Mouse (Mus musculus): ENCODE measurements around the gene Simc1. TPM values are rescaled to one million over a fixed set of nuclear protein-coding genes. Genes with fewer than 3 reads are reported as not detected.

Gene Simc1
- polyA plus RNA-seq, 1 experiment from 2014 or later = 15.6 TPM

GRCm38 (mm10) chr13:54582126-54582525 is 78.5 kb downstream of the Simc1 start:
- H3K9ac ChIP-seq (replicated peaks; ENCODE audit: low read depth, low read length) = no peak overlapping the region
- WGBS = 74% methylated on average over 10 of the region's 10 CpGs
- no peaks in the 10 kb centered on the region for H3K4me1 ChIP-seq (ENCODE audit: control insufficient read depth, insufficient read depth, low read length)
- no peak overlapping the region for H3K4me2 ChIP-seq (replicated peaks; ENCODE audit: low read depth, low read length)
- H3K36me3 ChIP-seq (ENCODE audit: control insufficient read depth, insufficient read depth, low read length) = peaks cover 62% of the 10 kb centered on the region
- no peak for ATAC-seq (ENCODE audit: insufficient number of reproducible peaks, insufficient read depth, low FRiP score, low read depth)
- no peak overlapping the region for H3K4me3 ChIP-seq (ENCODE audit: low read depth, low read length)
- H3K27ac ChIP-seq (ENCODE audit: low read length) = no peak overlapping the region
- no peaks in the 10 kb centered on the region for H3K27me3 ChIP-seq (ENCODE audit: control insufficient read depth, insufficient read depth, low read length)
- no peaks in the 10 kb centered on the region for H3K9me3 ChIP-seq (ENCODE audit: control insufficient read depth, low read depth, low read length)

- no peaks in the 10 kb centered on the region for H3K4me1 ChIP-seq (ENCODE audit: control insufficient read depth, insufficient read depth, low read length)
- no peaks in the 10 kb centered on the region for H3K9me3 ChIP-seq (ENCODE audit: control insufficient read depth, low read depth, low read length)
- peaks cover 65% of the 10 kb centered on the region for H3K36me3 ChIP-seq (ENCODE audit: control insufficient read depth, insufficient read depth, low read length)
- ATAC-seq (ENCODE audit: insufficient number of reproducible peaks, insufficient read depth, low FRiP score, low read depth) = no peak
- H3K27ac ChIP-seq (ENCODE audit: low read length) = no peak overlapping the region
- no peak overlapping the region for H3K9ac ChIP-seq (replicated peaks; ENCODE audit: low read depth, low read length)
- WGBS = 85% methylated on average over 5 of the region's 5 CpGs
- no peaks in the 10 kb centered on the region for H3K27me3 ChIP-seq (ENCODE audit: control insufficient read depth, insufficient read depth, low read length)
- no peak overlapping the region for H3K4me3 ChIP-seq (ENCODE audit: low read depth, low read length)
- no peak overlapping the region for H3K4me2 ChIP-seq (replicated peaks; ENCODE audit: low read depth, low read length)
Observed at GRCm38 (mm10) chr13:54582860-54583259, 79.3 kb downstream of the Simc1 start.

- Histone ChIP-seq H3K9ac (replicated peaks; ENCODE audit: low read depth, low read length) (no peak overlapping the region), H3K27me3 (ENCODE audit: control insufficient read depth, insufficient read depth, low read length) (no peaks in the 10 kb centered on the region), H3K36me3 (ENCODE audit: control insufficient read depth, insufficient read depth, low read length) (peaks cover 44% of the 10 kb centered on the region), H3K4me1 (ENCODE audit: control insufficient read depth, insufficient read depth, low read length) (no peaks in the 10 kb centered on the region), H3K9me3 (ENCODE audit: control insufficient read depth, low read depth, low read length) (no peaks in the 10 kb centered on the region), H3K4me2 (replicated peaks; ENCODE audit: low read depth, low read length) (no peak overlapping the region), H3K4me3 (ENCODE audit: low read depth, low read length) (no peak overlapping the region), H3K27ac (ENCODE audit: low read length) (no peak overlapping the region)
- ATAC-seq (ENCODE audit: insufficient number of reproducible peaks, insufficient read depth, low FRiP score, low read depth) = no peak
- 86% methylated on average over 11 of the region's 11 CpGs for WGBS
Observed at GRCm38 (mm10) chr13:54585831-54586230, 82.3 kb downstream of the Simc1 start.

GRCm38 (mm10) chr13:54589414-54589995 is 85.9 kb downstream of the Simc1 start:
- Histone ChIP-seq H3K4me3 (ENCODE audit: low read depth, low read length) (peak overlapping the region; percentile 83), H3K27ac (ENCODE audit: low read length) (no peak overlapping the region), H3K9me3 (ENCODE audit: control insufficient read depth, low read depth, low read length) (no peaks in the 10 kb centered on the region), H3K27me3 (ENCODE audit: control insufficient read depth, insufficient read depth, low read length) (no peaks in the 10 kb centered on the region), H3K9ac (replicated peaks; ENCODE audit: low read depth, low read length) (peak overlapping the region; percentile 47), H3K4me2 (replicated peaks; ENCODE audit: low read depth, low read length) (peak overlapping the region; percentile 66), H3K4me1 (ENCODE audit: control insufficient read depth, insufficient read depth, low read length) (no peaks in the 10 kb centered on the region), H3K36me3 (ENCODE audit: control insufficient read depth, insufficient read depth, low read length) (peaks cover 21% of the 10 kb centered on the region)
- 1% methylated on average over 24 of the region's 24 CpGs for WGBS
- ATAC-seq (ENCODE audit: insufficient number of reproducible peaks, insufficient read depth, low FRiP score, low read depth) = peak; percentile 7

- peaks cover 18% of the 10 kb centered on the region; the same call in 1 of the 2 replicates for H3K36me3 ChIP-seq (ENCODE audit: control insufficient read depth, insufficient read depth, low read length)
- H3K9me3 ChIP-seq (ENCODE audit: control insufficient read depth, low read depth, low read length) = no peaks in the 10 kb centered on the region
- no peaks in the 10 kb centered on the region for H3K27me3 ChIP-seq (ENCODE audit: control insufficient read depth, insufficient read depth, low read length)
- no peaks in the 10 kb centered on the region for H3K4me1 ChIP-seq (ENCODE audit: control insufficient read depth, insufficient read depth, low read length)
- WGBS = under 1% methylated on average over 51 of the region's 51 CpGs
- ATAC-seq (ENCODE audit: insufficient number of reproducible peaks, insufficient read depth, low FRiP score, low read depth) = peak; percentile 98
- peak within 1 kb of the TSS; percentile 71; the same call in 1 of the 2 replicates for H3K27ac ChIP-seq (ENCODE audit: low read length)
- peak within 1 kb of the TSS; percentile 70 for H3K9ac ChIP-seq (replicated peaks; ENCODE audit: low read depth, low read length)
- H3K4me2 ChIP-seq (replicated peaks; ENCODE audit: low read depth, low read length) = peak within 1 kb of the TSS; percentile 66
- peak within 1 kb of the TSS; percentile 83 for H3K4me3 ChIP-seq (ENCODE audit: low read depth, low read length)
Observed at GRCm38 (mm10) chr13:54589996-54590951, 86.7 kb downstream of the Simc1 start, which contains the start of the genes Nop16 and Higd2a. Gene Nop16 (minus strand): TSS chr13:54590090. Gene Higd2a (plus strand): TSS chr13:54590207.

GRCm38 (mm10) chr13:54591776-54592356 is 88.3 kb downstream of the Simc1 start:
- Histone ChIP-seq H3K9ac (replicated peaks; ENCODE audit: low read depth, low read length) (no peak overlapping the region), H3K4me3 (ENCODE audit: low read depth, low read length) (no peak overlapping the region), H3K36me3 (ENCODE audit: control insufficient read depth, insufficient read depth, low read length) (peaks cover 13% of the 10 kb centered on the region; the same call in 1 of the 2 replicates), H3K27me3 (ENCODE audit: control insufficient read depth, insufficient read depth, low read length) (no peaks in the 10 kb centered on the region), H3K27ac (ENCODE audit: low read length) (no peak overlapping the region), H3K4me2 (replicated peaks; ENCODE audit: low read depth, low read length) (0 out of 2 replicates have a peak overlapping the region, but pooled peaks have one; percentile 66), H3K4me1 (ENCODE audit: control insufficient read depth, insufficient read depth, low read length) (no peaks in the 10 kb centered on the region), H3K9me3 (ENCODE audit: control insufficient read depth, low read depth, low read length) (no peaks in the 10 kb centered on the region)
- ATAC-seq (ENCODE audit: insufficient number of reproducible peaks, insufficient read depth, low FRiP score, low read depth) = no peak
- WGBS = 91% methylated on average over 8 of the region's 8 CpGs

- no peak for ATAC-seq (ENCODE audit: insufficient number of reproducible peaks, insufficient read depth, low FRiP score, low read depth)
- H3K4me1 ChIP-seq (ENCODE audit: control insufficient read depth, insufficient read depth, low read length) = no peaks in the 10 kb centered on the region
- H3K27me3 ChIP-seq (ENCODE audit: control insufficient read depth, insufficient read depth, low read length) = no peaks in the 10 kb centered on the region
- H3K9ac ChIP-seq (replicated peaks; ENCODE audit: low read depth, low read length) = no peak overlapping the region
- no peak overlapping the region for H3K27ac ChIP-seq (ENCODE audit: low read length)
- no peak overlapping the region for H3K4me2 ChIP-seq (replicated peaks; ENCODE audit: low read depth, low read length)
- 84% methylated on average over 11 of the region's 11 CpGs for WGBS
- peaks cover 8% of the 10 kb centered on the region; the same call in 1 of the 2 replicates for H3K36me3 ChIP-seq (ENCODE audit: control insufficient read depth, insufficient read depth, low read length)
- no peaks in the 10 kb centered on the region for H3K9me3 ChIP-seq (ENCODE audit: control insufficient read depth, low read depth, low read length)
- H3K4me3 ChIP-seq (ENCODE audit: low read depth, low read length) = no peak overlapping the region
Observed at GRCm38 (mm10) chr13:54593617-54594016, 90.0 kb downstream of the Simc1 start.

GRCm38 (mm10) chr13:54596107-54596690 is 92.6 kb downstream of the Simc1 start:
- WGBS = 62% methylated on average over 8 of the region's 8 CpGs
- H3K27ac ChIP-seq (ENCODE audit: low read length) = no peak overlapping the region
- ATAC-seq (ENCODE audit: insufficient number of reproducible peaks, insufficient read depth, low FRiP score, low read depth) = peak; percentile 31; the same call in 1 of the 2 replicates

More at GRCm38 (mm10) chr13:54596107-54596690, 92.6 kb downstream of the Simc1 start:
- no peak overlapping the region for H3K4me3 ChIP-seq (ENCODE audit: low read depth, low read length)
- H3K27me3 ChIP-seq (ENCODE audit: control insufficient read depth, insufficient read depth, low read length) = no peaks in the 10 kb centered on the region
- H3K9me3 ChIP-seq (ENCODE audit: control insufficient read depth, low read depth, low read length) = no peaks in the 10 kb centered on the region
- H3K4me1 ChIP-seq (ENCODE audit: control insufficient read depth, insufficient read depth, low read length) = no peaks in the 10 kb centered on the region
- H3K9ac ChIP-seq (replicated peaks; ENCODE audit: low read depth, low read length) = no peak overlapping the region
- H3K4me2 ChIP-seq (replicated peaks; ENCODE audit: low read depth, low read length) = no peak overlapping the region
- H3K36me3 ChIP-seq (ENCODE audit: control insufficient read depth, insufficient read depth, low read length) = peaks cover 8% of the 10 kb centered on the region; the same call in 1 of the 2 replicates

Measured in stomach, embryonic 14.5 days (tissue).